Mouse (Mus musculus): ENCODE measurements around the gene Ppil4. TPM values are rescaled to one million over a fixed set of nuclear protein-coding genes. Genes with fewer than 3 reads are reported as not detected.

Gene Ppil4
- total and polyA plus RNA-seq, 3 experiments = 26.4 to 45.9 (median 41.5) TPM

DNA sequence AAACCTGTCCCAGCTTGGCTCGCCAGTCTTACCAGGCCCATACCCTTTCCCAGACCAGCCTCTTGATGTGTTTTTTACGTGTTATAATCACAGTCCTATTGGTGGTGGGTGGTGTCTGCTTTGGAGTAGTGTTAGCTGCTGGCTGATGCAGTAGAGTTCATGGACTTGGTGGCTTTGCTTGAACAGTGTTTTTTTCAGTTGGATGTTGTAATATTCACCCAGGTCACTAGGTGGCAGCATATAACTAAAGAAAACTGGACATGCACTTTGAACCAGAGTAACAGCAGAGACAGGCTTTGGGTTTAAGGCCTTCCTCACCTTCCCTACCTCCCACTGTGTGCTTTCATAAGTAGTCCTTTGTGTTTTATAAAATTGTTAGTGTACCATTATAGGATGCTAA, 17.2 kb downstream of the Ppil4 start:
- no peak overlapping the region for H3K27ac ChIP-seq (ENCODE audit: insufficient read depth, low read depth)
- H3K4me2 ChIP-seq (ENCODE audit: insufficient read depth, low read depth, poor library complexity, severe bottlenecking) = no peak overlapping the region
- H3K27me3 ChIP-seq (replicated peaks) = no peaks in the 10 kb centered on the region
- no peak overlapping the region for H3K4me3 ChIP-seq (replicated peaks in 1 of 3; ENCODE audit: low read depth in 2 of 3, low read length in 2 of 3, poor library complexity in 1 of 3)
- peaks cover 50 to 73% of the 10 kb centered on the region in 2 experiments for H3K36me3 ChIP-seq (replicated peaks in 1 of 2; ENCODE audit: control insufficient read depth in 1 of 2, insufficient read depth in 1 of 2, low read length in 1 of 2)
- no peaks in the 10 kb centered on the region for H3K9me3 ChIP-seq (replicated peaks; ENCODE audit: low read length)
- peak; percentile 74 for DNase-seq (ENCODE audit: extremely low read depth)
- in situ Hi-C loops (cut with MboI; ENCODE audit: low pct_ligation_motif_present, low pct_unique_long_range_greater_than_20kb, low sequenced_read_pairs) = loop anchor here (10.0 kb wide), 1 partner anchor 425 kb away; no protein-coding TSS in a partner anchor
- H3K9ac ChIP-seq (ENCODE audit: insufficient read depth, low read depth) = no peak overlapping the region
- H3K79me2 ChIP-seq (replicated peaks; ENCODE audit: control insufficient read depth, extremely low read depth, insufficient read depth, poor library complexity, severe bottlenecking) = peaks cover 2% of the 10 kb centered on the region; the same call in 1 of the 2 replicates
- peaks cover 0 to 21% of the 10 kb centered on the region in 2 experiments; a peak in 2 of 4 replicates for H3K4me1 ChIP-seq (ENCODE audit: control insufficient read depth in 1 of 2, insufficient read depth in 2 of 2)
- TF ChIP-seq SMC3 (IDR thresholded peaks at IDR 0.05; ENCODE audit: low read depth, low read length) (peak; percentile 83), CTCF (conservative IDR thresholded peaks at IDR 0.05 in 1 of 2, IDR thresholded peaks at IDR 0.05 in 1 of 2; ENCODE audit: low read depth in 2 of 2, low read length in 2 of 2) (peak; percentile 71 to 87), POLR2AphosphoS2 (IDR thresholded peaks at IDR 0.05; ENCODE audit: low read depth, low read length) (no peak), MXI1 (IDR thresholded peaks at IDR 0.05; ENCODE audit: low read depth, low read length) (no peak), JUND (conservative IDR thresholded peaks at IDR 0.05; ENCODE audit: low read depth, low read length) (peak; percentile 54; the same call in 1 of the 2 replicates), NELFE (IDR thresholded peaks at IDR 0.05; ENCODE audit: low read depth, low read length) (no peak), ZNF384 (IDR thresholded peaks at IDR 0.05; ENCODE audit: low read depth, low read length) (peak; percentile 55; the same call in 1 of the 2 replicates), ZC3H11A (IDR thresholded peaks at IDR 0.05; ENCODE audit: low read depth, low read length) (no peak; the same call in 1 of the 2 replicates), PAX5 (IDR thresholded peaks at IDR 0.05; ENCODE audit: low read length) (no peak), RAD21 (IDR thresholded peaks at IDR 0.05; ENCODE audit: low read depth, low read length) (peak; percentile 93)
- dilution Hi-C loops (cut with MboI; ENCODE audit: extremely low pct_ligation_motif_present, extremely low pct_unique_long_range_greater_than_20kb, low sequenced_read_pairs) = no loop called here

- Histone ChIP-seq H3K27ac (ENCODE audit: insufficient read depth, low read depth) (peak overlapping the region; percentile 81), H3K9ac (ENCODE audit: insufficient read depth, low read depth) (no peak overlapping the region), H3K4me1 (ENCODE audit: control insufficient read depth in 1 of 2, insufficient read depth in 2 of 2) (peaks cover 21 to 73% of the 10 kb centered on the region in 2 experiments), H3K4me3 (replicated peaks in 1 of 3; ENCODE audit: low read depth in 2 of 3, low read length in 2 of 3, poor library complexity in 1 of 3) (no peak overlapping the region), H3K4me2 (ENCODE audit: insufficient read depth, low read depth, poor library complexity, severe bottlenecking) (no peak overlapping the region; the same call in 1 of the 2 replicates), H3K9me3 (replicated peaks; ENCODE audit: low read length) (no peaks in the 10 kb centered on the region), H3K36me3 (replicated peaks in 1 of 2; ENCODE audit: control insufficient read depth in 1 of 2, insufficient read depth in 1 of 2, low read length in 1 of 2) (peaks cover 34 to 64% of the 10 kb centered on the region in 2 experiments), H3K79me2 (replicated peaks; ENCODE audit: control insufficient read depth, extremely low read depth, insufficient read depth, poor library complexity, severe bottlenecking) (peaks cover 8% of the 10 kb centered on the region), H3K27me3 (replicated peaks) (no peaks in the 10 kb centered on the region)
- dilution Hi-C loops (cut with MboI; ENCODE audit: extremely low pct_ligation_motif_present, extremely low pct_unique_long_range_greater_than_20kb, low sequenced_read_pairs) (no loop called here), in situ Hi-C loops (cut with MboI; ENCODE audit: low pct_ligation_motif_present, low pct_unique_long_range_greater_than_20kb, low sequenced_read_pairs) (loop anchor here (10.0 kb wide), 1 partner anchor 418 kb away; no protein-coding TSS in a partner anchor)
- TF ChIP-seq TCF12 (IDR thresholded peaks at IDR 0.05; ENCODE audit: low read depth, low read length) (no peak), PAX5 (IDR thresholded peaks at IDR 0.05; ENCODE audit: low read length) (no peak), MXI1 (IDR thresholded peaks at IDR 0.05; ENCODE audit: low read depth, low read length) (peak; percentile 78), BHLHE40 (IDR thresholded peaks at IDR 0.05; ENCODE audit: low read depth, low read length) (peak; percentile 83), JUND (conservative IDR thresholded peaks at IDR 0.05; ENCODE audit: low read depth, low read length) (peak; percentile 83), CTCF (conservative IDR thresholded peaks at IDR 0.05 in 1 of 2, IDR thresholded peaks at IDR 0.05 in 1 of 2; ENCODE audit: low read depth in 2 of 2, low read length in 2 of 2) (no peak), EP300 (IDR thresholded peaks at IDR 0.05; ENCODE audit: low read length) (peak; percentile 58), UBTF (IDR thresholded peaks at IDR 0.05; ENCODE audit: low read depth, low read length) (no peak), USF1 (IDR thresholded peaks at IDR 0.05; ENCODE audit: low read depth, low read length) (no peak), MYC (IDR thresholded peaks at IDR 0.05; ENCODE audit: low read depth, low read length) (peak; percentile 73; the same call in 1 of the 2 replicates), MAX (IDR thresholded peaks at IDR 0.05; ENCODE audit: low read length) (peak; percentile 67), MEF2A (IDR thresholded peaks at IDR 0.05; ENCODE audit: borderline replicate concordance, low read depth, low read length) (0 out of 2 replicates have a peak, but pooled peaks have one; percentile 19), JUN (IDR thresholded peaks at IDR 0.05; ENCODE audit: insufficient read depth, low read depth, low read length) (peak; percentile 72), IRF4 (IDR thresholded peaks at IDR 0.05; ENCODE audit: low read depth, low read length) (peak; percentile 45; the same call in 1 of the 2 replicates), ETS1 (conservative IDR thresholded peaks at IDR 0.05; ENCODE audit: low read depth, low read length) (peak; percentile 79), ZKSCAN1 (IDR thresholded peaks at IDR 0.05; ENCODE audit: borderline replicate concordance, low read depth, low read length) (no peak)
- DNase-seq (ENCODE audit: extremely low read depth) = peak; percentile 57
Measured at GRCm38 (mm10) chr10:7816476-7816875, 23.8 kb downstream of the Ppil4 start.
